Mouse (Mus musculus) CH12.LX (cell line): ENCODE measurements at regions not wholly inside any gene's neighbourhood (a gene's known extent, or its start where the extent isn't known, plus 50 kb on each side); places are given as distances from the start of the nearest gene placed in this dataset.
A peak's percentile ranks its signal among the peaks of the same experiment; 100 is the strongest.

Experiments used
- DNase-seq: peaks from one replicate; pipeline ENCODE4 v3.0.0-alpha.2; 2013; ENCODE audit errors: extremely low read depth
- H3K27ac ChIP-seq: 2 replicates; pipeline ENCODE4 v1.5.1; 2012; ENCODE audit warnings: low read depth, mild to moderate bottlenecking, control low read depth, moderate library complexity; ENCODE audit not compliant: insufficient read depth
- H3K27me3 ChIP-seq: replicated peaks from 2 replicates; pipeline ENCODE3; 2012; ENCODE audit warnings: inconsistent platforms
- H3K36me3 ChIP-seq, 2 experiments: replicated peaks in 1 of 2; 2 replicates each; pipeline versions ENCODE3 to v1.6.1; 2012; ENCODE audit warnings: inconsistent platforms in 1 of 2, low read length in 1 of 2, mild to moderate bottlenecking in 1 of 2, mixed read lengths in 1 of 2, moderate library complexity in 1 of 2; ENCODE audit not compliant: control insufficient read depth in 1 of 2, insufficient read depth in 1 of 2
- H3K4me1 ChIP-seq, 2 experiments: 2 replicates each; pipeline ENCODE4 v1.6.1; 2012; ENCODE audit warnings: inconsistent platforms in 1 of 2, moderate library complexity in 1 of 2; ENCODE audit not compliant: insufficient read depth in 2 of 2, control insufficient read depth in 1 of 2
- H3K4me2 ChIP-seq: 2 replicates; pipeline ENCODE4 v1.6.1; 2012; ENCODE audit warnings: low read depth, mild to moderate bottlenecking, control low read depth; ENCODE audit not compliant: poor library complexity, insufficient read depth, severe bottlenecking
- H3K4me3 ChIP-seq, 3 experiments: fragments of 150-350 bp in 1 of 3; sonication (generic) in 1 of 3; replicated peaks in 1 of 3; 2 replicates each; pipeline versions ENCODE3 to v1.5.1; 2011 to 2012; ENCODE audit warnings: low read depth in 2 of 3, low read length in 2 of 3, mild to moderate bottlenecking in 2 of 3, moderate library complexity in 2 of 3, control low read depth in 1 of 3, improper control_type of control experiment in 1 of 3, inconsistent platforms in 1 of 3, mixed read lengths in 1 of 3; ENCODE audit not compliant: poor library complexity in 1 of 3
- H3K79me2 ChIP-seq: replicated peaks from 2 replicates; pipeline ENCODE4 v1.6.1; 2012; ENCODE audit warnings: mild to moderate bottlenecking, moderate library complexity; ENCODE audit not compliant: control insufficient read depth, poor library complexity, insufficient read depth, severe bottlenecking; ENCODE audit errors: extremely low read depth
- H3K9ac ChIP-seq: 2 replicates; pipeline ENCODE4 v1.6.1; 2012; ENCODE audit warnings: low read depth, mild to moderate bottlenecking, control low read depth, moderate library complexity; ENCODE audit not compliant: insufficient read depth
- H3K9me3 ChIP-seq: replicated peaks from 2 replicates; pipeline ENCODE3; 2012; ENCODE audit warnings: low read length, inconsistent platforms, mixed read lengths
- E2F4 ChIP-seq: IDR thresholded peaks from 2 replicates; pipeline ENCODE4 v1.6.1; 2011; ENCODE audit warnings: low read depth, low read length, improper control_type of control experiment; ENCODE audit not compliant: insufficient replicate concordance
- EP300 ChIP-seq: IDR thresholded peaks from 2 replicates; pipeline ENCODE4 v1.6.1; 2011; ENCODE audit warnings: low read length, improper control_type of control experiment
- dilution Hi-C: fragments of 300-500 bp; cut with MboI; formaldehyde crosslinking; loops from 2 replicates; pipeline ENCODE4 v1.14.3; 2020; ENCODE audit warnings: low sequenced_read_pairs; ENCODE audit not compliant: extremely low pct_unique_long_range_greater_than_20kb, extremely low pct_ligation_motif_present
- in situ Hi-C: fragments of 300-500 bp; cut with MboI; formaldehyde crosslinking; loops from 3 replicates; pipeline ENCODE4 v1.14.3; 2019; ENCODE audit warnings: low sequenced_read_pairs, low pct_ligation_motif_present, low pct_unique_long_range_greater_than_20kb, mixed read lengths

DNA sequence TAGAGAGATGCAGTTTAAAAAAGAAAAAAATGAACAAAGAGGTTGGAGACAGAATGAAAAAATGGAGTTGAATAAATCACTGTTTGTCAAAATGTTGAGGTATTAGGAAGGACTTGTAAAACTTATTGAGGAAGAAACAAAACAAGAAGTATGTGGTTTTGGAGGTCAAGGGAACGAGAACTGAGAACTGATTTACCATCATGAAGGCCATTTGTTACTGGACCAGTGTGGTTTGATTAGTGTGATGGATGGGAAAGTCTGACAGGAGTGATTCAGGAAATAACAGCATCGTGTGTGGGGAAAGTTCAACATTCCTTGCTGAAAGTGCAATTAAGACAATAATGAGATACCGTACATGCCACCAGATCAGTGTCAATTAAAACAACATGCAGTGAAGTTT lies 65.9 kb downstream of the Tnfsf18 start:
- Histone ChIP-seq H3K27me3 (no peaks in the 10 kb centered on the region), H3K4me2 (no peak overlapping the region), H3K27ac (no peak overlapping the region), H3K4me3 (no peak overlapping the region), H3K36me3 (no peaks in the 10 kb centered on the region), H3K9me3 (no peaks in the 10 kb centered on the region), H3K9ac (no peak overlapping the region), H3K4me1 (peaks cover 0 to 3% of the 10 kb centered on the region in 2 experiments; a peak in 2 of 4 replicates), H3K79me2 (no peaks in the 10 kb centered on the region)
- no peak for DNase-seq
- dilution Hi-C loops, result no loop called here
- in situ Hi-C loops, result no loop called here
- TF ChIP-seq E2F4, result no peak
- TF ChIP-seq EP300, result peak; percentile 35; the same call in 1 of the 2 replicates
